Comparison of ENCODE assay signal across 15 mouse cellular contexts in the genomic region with DNA sequence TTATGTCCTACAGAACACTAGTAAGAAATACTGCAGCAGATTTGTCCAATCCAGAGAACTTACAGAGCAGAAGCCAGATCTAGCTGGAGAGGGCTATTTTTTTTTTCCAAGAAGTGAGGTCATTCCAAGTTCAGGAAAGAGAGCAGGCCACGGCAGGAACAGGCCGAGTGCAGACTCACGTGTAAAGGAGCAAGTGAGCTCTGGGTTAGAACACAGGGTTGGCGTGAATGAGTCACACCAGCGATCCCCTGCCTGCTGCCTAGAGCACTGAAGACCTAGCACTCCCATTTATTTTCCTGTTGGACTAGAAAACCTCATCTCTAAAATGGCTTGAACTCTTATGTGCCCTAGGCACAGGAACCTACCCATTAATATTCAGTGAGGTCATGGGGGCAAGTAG.
DNase-seq lines count a peak whose midpoint lies in the region; ATAC-seq and TF ChIP-seq lines count a peak whose summit lies in the region.
"Had no signal": no experiment of that assay in that cellular context is flagged by ENCODE, and none has a peak within 500 bp of the region (broad histone marks: within the 10 kb centered on the region; RNA-seq: fewer than 3 reads in every experiment).

No protein-coding gene starts in this region.

- no peaks in the 10 kb centered on the region for H3K9me3 ChIP-seq in liver, embryonic 11.5 days (ENCODE audit: control insufficient read depth, low read length)
- H3K9me3 ChIP-seq in hindbrain, embryonic 14.5 days (ENCODE audit: control insufficient read depth, low read length) = no peaks in the 10 kb centered on the region
- H3K9me3 ChIP-seq: embryonic facial prominence, embryonic 15.5 days; forebrain, embryonic 13.5 days; hindbrain, embryonic 10.5 days; intestine, embryonic 15.5 days had no signal

- TF ChIP-seq POLR2A in liver, adult 2 months (IDR thresholded peaks at IDR 0.05; ENCODE audit: extremely low read depth, insufficient read depth, low read length) = no peak

- 35% methylated on average over 5 of the region's 5 CpGs for WGBS in liver, adult 2 months
- WGBS in liver, embryonic 11.5 days = 74% methylated on average over 5 of the region's 5 CpGs
- WGBS in hindbrain, embryonic 14.5 days = 81% methylated on average over 5 of the region's 5 CpGs

- DNase-seq in heart, adult 9 months (ENCODE audit: low spot score in 2 of 2) = peak; percentile 24 to 40
- no peak for DNase-seq in heart, postnatal 25 days (ENCODE audit: low spot score)
- peak; percentile 16 for DNase-seq in liver, adult 2 months (ENCODE audit: extremely low read depth, low read depth, low spot score)
- DNase-seq in liver, embryonic 11.5 days (ENCODE audit: low spot score) = no peak
- DNase-seq in kidney, adult 9 months = peak; percentile 81
- peak; percentile 33 for DNase-seq in yolk sac, embryonic 10.5 days (ENCODE audit: low spot score)
- no peak for DNase-seq in hindbrain, embryonic 14.5 days (ENCODE audit: low spot score)
- DNase-seq in embryo, embryonic 10.5 days (ENCODE audit: low spot score) = no peak

- H3K27me3 ChIP-seq in liver, adult 2 months (ENCODE audit: control insufficient read depth, insufficient read depth, low read length) = no peaks in the 10 kb centered on the region
- H3K27me3 ChIP-seq in liver, embryonic 11.5 days (replicated peaks; ENCODE audit: control insufficient read depth, insufficient read depth, low read length) = no peaks in the 10 kb centered on the region
- H3K27me3 ChIP-seq in hindbrain, embryonic 14.5 days (ENCODE audit: control insufficient read depth, insufficient read depth, low read length) = no peaks in the 10 kb centered on the region
- H3K27me3 ChIP-seq: embryonic facial prominence, embryonic 15.5 days; forebrain, embryonic 13.5 days; intestine, embryonic 15.5 days had no signal

- H3K4me1 ChIP-seq in liver, adult 2 months (ENCODE audit: control insufficient read depth, insufficient read depth, low read length) = peaks cover 6% of the 10 kb centered on the region; the same call in 1 of the 2 replicates
- no peaks in the 10 kb centered on the region for H3K4me1 ChIP-seq in liver, embryonic 11.5 days (replicated peaks; ENCODE audit: control insufficient read depth, insufficient read depth, low read length)
- no peaks in the 10 kb centered on the region for H3K4me1 ChIP-seq in hindbrain, embryonic 14.5 days (replicated peaks; ENCODE audit: control insufficient read depth, insufficient read depth, low read length)
- H3K4me1 ChIP-seq: embryonic facial prominence, embryonic 15.5 days; forebrain, embryonic 13.5 days; intestine, embryonic 15.5 days had no signal

- H3K4me2 ChIP-seq in liver, embryonic 11.5 days = no peak overlapping the region
- H3K4me2 ChIP-seq in hindbrain, embryonic 14.5 days (replicated peaks) = no peak overlapping the region
- H3K4me2 ChIP-seq: embryonic facial prominence, embryonic 15.5 days; forebrain, embryonic 13.5 days; intestine, embryonic 15.5 days had no signal

- no peak for TF ChIP-seq CTCF in liver, adult 2 months (IDR thresholded peaks at IDR 0.05; ENCODE audit: low read depth, low read length)

- intact Hi-C loops in heart, postnatal 25 days (cut with DNase I) = loop anchor here (5.0 kb wide), 1 partner anchor 58 kb away; no protein-coding TSS in a partner anchor

- no peak for ATAC-seq in liver, embryonic 11.5 days (replicated peaks; ENCODE audit: low FRiP score)
- ATAC-seq in hindbrain, embryonic 14.5 days (ENCODE audit: low FRiP score) = no peak
- ATAC-seq: activated CD4-positive, CD25-positive, alpha-beta regulatory T cell, adult 4 months; CD4-positive, CD25-positive, alpha-beta regulatory T cell, adult 4 months; forebrain, embryonic 13.5 days; intestine, embryonic 15.5 days; midbrain, embryonic 16.5 days had no signal

- H3K36me3 ChIP-seq in liver, adult 2 months (ENCODE audit: control insufficient read depth, insufficient read depth, low read length) = peaks cover 2% of the 10 kb centered on the region; the same call in 1 of the 2 replicates
- H3K36me3 ChIP-seq in liver, embryonic 11.5 days (ENCODE audit: control insufficient read depth, insufficient read depth, low read length) = no peaks in the 10 kb centered on the region
- no peaks in the 10 kb centered on the region for H3K36me3 ChIP-seq in hindbrain, embryonic 14.5 days (replicated peaks; ENCODE audit: control insufficient read depth, insufficient read depth)
- H3K36me3 ChIP-seq: embryonic facial prominence, embryonic 15.5 days; hindbrain, embryonic 10.5 days; intestine, embryonic 15.5 days had no signal

- H3K4me3 ChIP-seq in liver, adult 2 months (ENCODE audit: insufficient read depth, low read depth, low read length) = no peak overlapping the region
- H3K4me3 ChIP-seq in liver, embryonic 11.5 days (ENCODE audit: low read depth, low read length) = no peak overlapping the region
- H3K4me3 ChIP-seq in hindbrain, embryonic 14.5 days (replicated peaks; ENCODE audit: low read length) = no peak overlapping the region
- H3K4me3 ChIP-seq: embryonic facial prominence, embryonic 15.5 days; forebrain, embryonic 13.5 days; hindbrain, embryonic 10.5 days; intestine, embryonic 15.5 days had no signal

- no peaks in the 10 kb centered on the region for H3K79me2 ChIP-seq in liver, adult 2 months (ENCODE audit: control insufficient read depth, insufficient read depth, low read length)

- no peak overlapping the region for H3K27ac ChIP-seq in liver, adult 2 months (replicated peaks; ENCODE audit: insufficient read depth, low read depth, low read length)
- H3K27ac ChIP-seq in liver, embryonic 11.5 days (ENCODE audit: low read depth, low read length) = no peak overlapping the region
- H3K27ac ChIP-seq in hindbrain, embryonic 14.5 days = no peak overlapping the region
- H3K27ac ChIP-seq: embryonic facial prominence, embryonic 15.5 days; forebrain, embryonic 13.5 days; hindbrain, embryonic 10.5 days; intestine, embryonic 15.5 days had no signal

- H3K9ac ChIP-seq in liver, adult 2 months (ENCODE audit: low read depth, low read length) = no peak overlapping the region
- H3K9ac ChIP-seq in liver, embryonic 11.5 days (ENCODE audit: low read depth, low read length) = no peak overlapping the region
- H3K9ac ChIP-seq in hindbrain, embryonic 14.5 days = no peak overlapping the region
- H3K9ac ChIP-seq: embryonic facial prominence, embryonic 15.5 days; forebrain, embryonic 13.5 days; intestine, embryonic 15.5 days had no signal

Comparison
In these comparisons a context has a peak if more than half of its experiments do, and no peak if none do; other contexts are left out.
1. DNase-seq: peak in heart, adult 9 months (2 of 2), liver, adult 2 months (single experiment), kidney, adult 9 months (single experiment) and yolk sac, embryonic 10.5 days (single experiment); none in heart, postnatal 25 days (single experiment), liver, embryonic 11.5 days (single experiment), hindbrain, embryonic 14.5 days (single experiment) and embryo, embryonic 10.5 days (single experiment).